Mouse (Mus musculus) activated CD4-positive, CD25-positive, alpha-beta regulatory T cell, adult 4 months (primary cell): ENCODE results near the gene Unkl. TPM values are rescaled to one million over a fixed set of nuclear protein-coding genes. Genes with fewer than 3 reads are reported as not detected.
A peak's percentile ranks its signal among the peaks of the same experiment; 100 is the strongest.

Source experiments
- ATAC-seq: one replicate; pipeline ENCODE4 v1.8.0; 2017
- polyA plus RNA-seq, 2 experiments: library from polyadenylated mRNA; unstranded; fragments of 100-300 nt; shearing (Covaris generic); gene quantifications; one replicate each; pipeline ENCODE4 v1.2.1; 2017

Gene Unkl
- polyA plus RNA-seq = 10 to 100 TPM; 14.4 to 20.2 TPM

GRCm38 (mm10) chr17:25188150-25189031, at the start of gene Unkl:
Unkl (plus strand) TSS chr17:25188397.
- ATAC-seq = peak; percentile 24

DNA sequence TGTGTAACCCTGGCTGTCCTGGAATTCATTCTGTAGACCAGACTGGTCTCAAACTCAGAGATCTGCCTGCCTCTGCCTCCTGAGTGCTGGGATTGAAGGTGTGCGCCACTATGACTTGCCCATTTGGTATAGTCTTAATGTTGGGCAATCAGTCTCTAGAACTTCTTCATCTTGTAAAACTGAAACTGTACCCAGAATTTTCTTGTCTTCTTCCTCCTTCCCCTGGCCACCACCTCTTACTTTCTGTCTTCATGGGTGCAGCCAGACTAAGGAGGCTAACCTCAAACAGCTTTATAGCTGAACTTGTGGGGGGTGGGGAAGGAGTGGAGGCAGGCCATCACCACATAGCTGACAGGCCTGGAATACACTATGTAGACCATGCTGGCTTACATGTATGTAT, 49.4 kb upstream of the Unkl start:
- ATAC-seq = no peak

GRCm38 (mm10) chr17:25139960-25140359, 48.2 kb upstream of the Unkl start:
- no peak for ATAC-seq

GRCm38 (mm10) chr17:25162161-25162560, 26.0 kb upstream of the Unkl start, which contains the start of gene Ccdc154:
Ccdc154 (plus strand) TSS chr17:25162461.
- ATAC-seq = no peak

DNA sequence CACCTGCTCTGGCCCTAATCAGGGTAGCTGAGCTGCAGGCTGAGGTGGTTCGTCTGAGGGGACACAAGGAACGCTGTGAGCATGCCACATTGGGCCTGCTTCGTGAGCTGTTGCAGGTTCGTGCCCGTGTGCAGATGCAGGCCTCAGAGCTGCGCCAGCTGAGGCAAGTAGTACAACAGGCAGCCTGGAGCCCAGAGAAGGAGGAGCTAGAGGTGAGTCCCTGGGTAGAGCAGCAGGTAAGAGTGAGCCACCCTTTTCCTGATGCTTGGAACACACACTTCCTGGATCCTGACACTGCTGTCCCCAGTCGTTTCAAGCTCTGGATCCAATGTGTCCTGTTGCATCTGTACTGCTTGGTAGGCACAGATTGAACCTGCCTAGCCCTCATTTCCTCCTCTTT, 24.8 kb upstream of the Unkl start:
- ATAC-seq = no peak

DNA sequence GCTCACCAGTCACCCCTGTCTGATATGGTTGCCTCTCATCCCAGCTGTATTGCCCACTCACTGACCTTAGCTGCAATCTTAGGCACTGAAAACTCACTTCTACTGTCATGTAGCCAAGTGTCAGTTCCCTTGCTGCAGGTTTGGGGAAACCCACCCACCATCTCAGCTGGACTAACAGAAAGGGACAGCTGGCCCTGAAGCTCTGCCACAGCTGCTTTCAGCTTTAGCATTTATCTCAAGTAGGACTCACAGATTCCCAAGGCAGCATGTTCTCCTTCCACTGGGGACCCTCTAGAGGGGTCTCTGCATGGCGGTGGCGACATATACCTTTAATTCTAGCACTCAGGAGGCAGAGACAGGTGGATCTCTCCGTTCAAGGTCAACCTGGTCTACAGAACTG, 23.4 kb upstream of the Unkl start:
- ATAC-seq = no peak

DNA sequence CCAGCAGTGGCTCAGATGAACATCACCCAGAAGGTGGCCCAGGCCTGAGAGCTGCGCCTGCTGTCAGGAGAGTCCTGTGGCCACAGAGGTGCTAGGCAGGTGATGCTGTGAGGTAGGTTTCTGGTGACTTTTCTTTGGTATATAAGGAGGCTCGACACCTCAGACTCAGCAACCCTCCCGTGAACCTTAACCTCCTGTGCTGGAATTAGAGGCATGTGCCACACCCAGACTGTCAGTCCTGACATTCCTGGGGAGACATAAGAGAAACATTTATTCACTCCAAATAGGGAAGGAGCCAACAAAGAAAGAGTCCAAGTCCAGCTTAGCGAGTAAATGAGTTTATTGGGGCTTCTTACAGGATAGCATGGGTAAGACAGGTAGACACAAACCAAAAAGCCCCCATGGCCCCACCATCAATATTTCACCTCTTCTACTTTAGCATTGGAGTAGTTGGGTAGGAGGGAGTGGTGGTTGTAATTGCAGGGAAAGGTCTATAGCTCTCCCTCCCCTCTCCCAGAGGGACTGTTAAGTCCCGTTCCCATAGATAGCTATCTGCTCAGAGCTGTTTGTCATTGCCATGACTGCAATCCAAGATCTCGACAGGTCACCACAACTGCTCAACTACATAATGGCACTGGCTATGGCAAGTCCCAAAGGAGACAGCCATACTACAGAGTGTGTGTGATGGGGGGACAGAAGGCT, 22.1 kb upstream of the Unkl start:
- no peak for ATAC-seq

- no peak for ATAC-seq
These were observed 18.5 kb upstream of the Unkl start for GRCm38 (mm10) chr17:25169706-25170105.

DNA sequence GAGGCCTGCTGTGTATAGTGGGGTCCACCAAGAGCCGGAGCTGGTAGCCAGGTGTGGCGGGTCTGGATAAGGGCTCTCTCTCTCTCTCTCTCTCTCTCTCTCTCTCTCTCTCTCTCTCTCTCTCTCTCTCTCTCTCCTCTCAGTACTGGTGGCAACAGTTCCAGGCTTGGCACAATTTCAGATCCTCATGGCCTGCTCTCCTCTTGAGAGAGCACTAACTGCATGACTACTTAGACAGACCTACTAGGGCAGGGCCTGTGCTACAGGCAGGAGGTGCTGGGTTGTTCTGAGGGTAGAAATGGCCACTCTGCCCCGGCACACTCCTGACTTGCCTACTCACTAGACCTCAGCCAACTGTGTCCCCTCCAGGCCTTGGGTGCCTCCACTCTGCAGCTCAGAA, 15.6 kb upstream of the Unkl start:
- ATAC-seq = no peak

GRCm38 (mm10) chr17:25175411-25175810, 12.8 kb upstream of the Unkl start, which contains the start of gene Gm38655:
Gm38655 (minus strand) TSS chr17:25175471.
- ATAC-seq = no peak

GRCm38 (mm10) chr17:25183232-25183631, 5.0 kb upstream of the Unkl start:
- ATAC-seq = no peak

- ATAC-seq = peak; percentile 89
These were observed 4.0 kb upstream of the Unkl start, which contains the start of gene BC003965 for GRCm38 (mm10) chr17:25184129-25184691. BC003965 (plus strand) TSS chr17:25184554.

DNA sequence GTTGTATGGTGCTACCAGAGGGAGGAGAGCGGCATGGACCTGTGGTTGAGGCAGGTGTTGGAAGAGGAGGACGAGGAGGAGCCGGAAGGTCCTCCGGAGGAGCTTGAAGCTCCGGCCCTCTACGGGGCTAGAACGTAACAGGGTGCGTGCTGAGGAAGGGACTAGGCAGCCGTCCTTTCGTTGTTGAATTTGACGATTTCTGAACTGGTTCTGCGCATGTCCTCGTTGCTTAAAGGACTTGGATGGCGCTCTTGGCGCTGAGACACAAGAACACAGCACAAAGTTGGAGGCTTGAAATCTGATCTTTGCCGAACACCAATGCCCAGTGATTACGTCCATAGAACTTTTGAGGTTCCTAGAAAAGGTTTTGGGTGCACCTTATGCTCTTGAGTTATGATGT, 3.2 kb upstream of the Unkl start:
- ATAC-seq = no peak

DNA sequence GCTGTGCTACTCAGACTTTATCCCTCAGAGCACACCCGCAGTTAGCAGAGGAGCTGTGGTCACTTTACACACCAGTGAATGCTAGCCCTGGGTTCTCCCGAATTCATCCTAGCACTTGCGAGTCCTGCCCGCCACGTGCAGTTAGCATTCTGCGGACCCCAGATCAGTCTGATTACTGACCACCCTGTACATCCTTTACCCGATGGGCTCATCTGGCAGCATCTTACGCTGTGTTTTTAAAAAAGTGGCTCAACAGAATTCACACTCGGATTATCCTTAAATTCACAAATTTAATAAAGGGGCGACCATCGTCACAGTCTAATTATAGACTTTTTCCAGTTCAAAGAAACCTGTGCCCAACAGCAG, 430 bp upstream of the Unkl start:
- ATAC-seq = no peak

DNA sequence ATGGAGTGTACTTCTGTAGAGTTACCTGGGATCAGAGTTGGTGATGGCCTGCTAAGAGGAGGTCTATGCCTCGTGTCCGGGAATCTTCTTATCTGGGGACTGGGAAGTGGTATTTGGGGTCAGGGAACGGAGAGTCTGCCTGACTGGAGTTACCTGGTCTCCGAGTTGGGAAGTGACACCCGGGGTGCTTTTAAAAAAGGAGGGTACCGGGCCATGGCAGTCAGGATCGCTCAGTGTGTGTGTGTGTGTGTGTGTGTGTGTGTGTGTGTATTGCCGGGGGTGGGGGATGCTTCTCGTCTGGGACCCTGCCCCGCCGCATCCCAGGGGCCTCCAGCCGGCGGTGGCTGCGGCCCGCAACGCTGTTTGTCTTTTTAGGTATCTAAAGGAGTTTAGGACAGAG, 894 bp downstream of the Unkl start:
- no peak for ATAC-seq

DNA sequence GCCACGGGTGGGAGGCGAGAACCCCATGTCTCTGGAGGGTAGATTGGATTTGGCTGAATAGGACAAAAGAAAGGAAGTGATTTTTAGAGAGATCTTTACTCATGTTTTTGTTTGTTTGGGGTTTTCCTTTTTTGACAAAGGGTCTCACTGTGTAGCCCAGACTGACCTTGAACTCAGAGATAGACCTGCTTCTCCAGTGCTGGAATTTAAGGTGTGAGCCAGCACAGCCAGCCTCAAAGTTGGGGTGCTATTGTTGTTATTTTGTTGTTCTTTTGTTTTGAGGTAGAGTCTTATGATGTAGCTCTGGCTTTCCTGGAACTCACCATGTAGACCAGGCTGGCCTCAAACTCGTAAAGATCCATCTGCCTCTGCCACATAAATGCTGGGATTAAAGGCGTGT, 14.2 kb downstream of the Unkl start:
- ATAC-seq = no peak

DNA sequence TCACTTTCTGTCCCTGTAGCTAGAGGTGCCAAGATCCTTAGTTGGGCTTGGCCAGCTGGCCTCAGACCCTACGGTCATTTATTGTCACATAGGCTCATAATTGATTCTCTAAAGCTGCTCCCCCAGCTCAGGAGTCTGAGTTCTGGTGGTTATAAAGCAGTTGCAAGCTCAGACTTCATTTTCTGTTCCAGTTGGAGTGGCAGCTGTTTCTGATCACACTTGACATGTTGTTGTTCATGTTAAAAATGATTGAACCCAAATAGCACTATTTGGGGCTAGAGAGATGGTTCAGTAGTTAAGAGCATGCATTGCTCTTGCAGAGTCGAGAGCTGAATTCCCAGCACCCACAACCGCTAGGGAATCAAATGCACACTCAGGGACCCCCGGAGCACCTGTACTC, 21.8 kb downstream of the Unkl start:
- no peak for ATAC-seq

DNA sequence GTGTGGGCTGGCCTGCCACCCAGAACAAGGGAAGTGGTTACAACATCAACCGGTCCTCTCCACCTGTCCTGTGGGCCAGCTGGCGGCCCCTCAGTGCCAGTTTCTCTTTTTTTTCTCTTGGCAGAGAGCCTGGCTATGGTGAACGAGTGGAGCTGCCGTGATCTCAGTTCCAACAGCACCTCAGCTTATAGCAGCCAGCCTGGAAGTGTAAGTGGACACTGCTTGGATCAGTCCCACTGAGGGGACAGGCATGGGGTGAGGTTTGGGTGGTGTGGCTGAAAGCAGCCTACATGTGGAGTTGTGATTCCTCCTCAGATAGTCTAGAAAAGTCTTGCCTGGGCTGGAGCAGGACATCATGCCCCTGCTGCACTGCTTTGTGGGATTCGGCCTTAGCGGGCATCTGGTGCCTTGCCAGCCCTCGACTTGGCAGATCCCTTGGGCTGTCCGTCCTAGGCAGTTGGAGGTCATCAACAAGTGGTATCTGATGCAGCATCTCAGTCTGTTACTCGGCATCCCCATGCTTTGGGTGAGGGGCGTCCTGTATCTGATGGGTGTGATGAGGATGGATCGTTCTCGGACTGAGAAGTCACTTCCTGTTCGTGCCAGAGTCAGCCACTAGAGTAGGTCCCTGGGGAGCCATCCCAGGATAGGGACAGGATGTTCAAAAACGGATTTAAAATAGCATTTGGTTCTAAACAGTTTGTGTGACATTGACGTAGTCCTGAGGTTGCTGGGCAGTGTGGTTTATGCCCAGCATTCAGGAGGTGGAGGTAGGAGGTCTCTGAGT, 22.7 kb downstream of the Unkl start:
- no peak for ATAC-seq

GRCm38 (mm10) chr17:25211705-25212104, 23.5 kb downstream of the Unkl start:
- ATAC-seq = no peak

DNA sequence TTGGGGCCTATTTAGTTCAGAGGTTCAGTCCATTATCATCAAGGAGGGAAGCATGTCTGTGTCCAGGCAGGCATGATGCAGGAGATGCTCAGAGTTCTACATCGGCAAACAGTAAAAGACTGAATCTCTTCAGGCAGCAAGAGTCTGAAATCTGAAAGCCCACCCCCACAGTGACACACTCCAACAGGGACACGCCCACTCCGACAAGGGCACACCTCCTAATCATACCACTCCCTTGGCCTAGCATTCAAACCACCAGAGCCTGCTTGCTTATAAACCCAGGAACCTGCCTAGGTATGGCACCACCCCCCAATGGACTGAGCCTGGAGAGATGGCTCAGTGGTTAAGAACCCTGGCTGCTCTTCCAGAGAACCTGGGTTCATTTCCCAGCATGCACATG, 27.2 kb downstream of the Unkl start:
- ATAC-seq = no peak

DNA sequence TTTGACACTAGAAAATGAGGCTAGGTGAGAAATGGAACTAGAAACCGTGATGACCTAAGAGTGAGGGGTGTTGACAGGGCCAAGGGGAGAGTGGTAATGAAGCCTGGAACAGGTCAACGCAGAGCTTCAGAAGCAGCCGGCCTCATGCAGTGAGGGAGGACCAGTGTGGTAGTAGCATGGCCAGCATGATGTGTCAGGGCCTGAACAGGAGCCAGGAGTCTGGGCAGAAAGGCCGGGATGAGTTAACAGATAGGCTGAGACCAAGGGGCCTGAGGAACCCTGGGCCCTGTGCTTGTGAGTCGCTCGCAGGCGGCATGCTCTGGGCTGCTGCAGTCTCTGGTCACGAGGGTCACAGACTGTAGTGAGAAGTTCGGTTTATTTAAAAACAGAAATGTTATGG, 30.8 kb downstream of the Unkl start:
- no peak for ATAC-seq

DNA sequence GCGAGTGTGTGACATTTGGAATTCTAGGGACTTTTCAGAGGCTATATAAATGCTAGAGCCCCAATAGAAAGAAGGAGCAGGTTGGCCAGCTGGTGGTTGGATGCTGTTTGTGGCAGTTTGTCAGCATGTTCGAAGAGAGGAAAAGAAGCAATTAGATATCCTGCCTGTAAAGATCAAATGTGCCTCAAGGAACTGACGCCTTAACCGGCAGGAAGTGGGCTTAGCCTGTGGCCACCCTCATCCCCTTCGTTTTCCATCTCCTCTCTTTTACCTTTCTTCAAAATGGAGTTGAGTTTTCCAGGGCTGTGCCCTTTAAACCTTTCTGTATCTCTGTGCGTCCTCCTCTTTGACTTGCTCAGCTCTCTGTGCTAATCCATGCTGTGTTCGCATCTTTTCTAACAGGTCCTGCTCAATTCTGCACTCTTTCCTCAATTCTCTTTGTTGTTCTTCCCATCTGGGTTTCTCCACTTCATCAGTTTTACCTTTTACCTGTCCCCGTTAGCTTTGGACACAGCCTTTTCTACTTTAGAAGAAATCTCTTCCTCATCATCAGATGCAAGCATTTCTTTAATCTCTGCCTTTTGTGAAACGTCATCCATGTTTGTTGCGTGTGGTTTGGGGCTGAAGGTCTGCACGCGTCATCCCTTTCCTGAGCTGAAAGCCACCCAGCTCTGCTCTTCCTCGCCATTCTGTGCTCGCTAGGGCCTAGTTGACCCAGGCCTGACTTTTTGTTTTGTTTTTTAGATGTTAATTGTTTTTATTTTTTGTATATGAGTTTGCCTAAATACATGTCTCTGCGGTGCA, 31.5 kb downstream of the Unkl start:
- peak; percentile 34 for ATAC-seq
